Mouse (Mus musculus): Measurements from ENCODE around the gene Chd9.

DNA sequence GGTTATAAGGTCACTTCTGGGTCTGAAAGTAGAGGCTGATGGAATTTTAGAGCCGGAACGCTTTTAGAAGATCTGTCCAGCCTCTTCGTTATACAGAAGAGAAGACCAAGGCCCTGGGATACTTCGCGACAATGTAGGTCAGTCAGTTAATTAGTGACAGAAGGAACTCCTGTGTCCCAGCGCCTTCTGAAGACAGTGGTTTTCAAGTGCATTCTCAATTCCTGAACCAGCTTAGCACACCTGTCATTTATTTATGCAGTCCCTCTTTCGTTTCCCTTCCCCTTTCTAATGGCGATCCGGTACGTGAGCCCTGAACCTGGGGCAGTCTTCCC, 79.3 kb downstream of the Chd9 start:
- no peak for TF ChIP-seq EP300 (IDR thresholded peaks at IDR 0.05; ENCODE audit: insufficient read depth, low read depth, low read length)
- no peak for TF ChIP-seq CTCF (IDR thresholded peaks at IDR 0.05; ENCODE audit: low read depth, low read length)
- no peak for TF ChIP-seq POLR2A (IDR thresholded peaks at IDR 0.05; ENCODE audit: insufficient read depth, low read length)

Data from ES-Bruce4 (cell line).